Mouse (Mus musculus) neural tube, embryonic 14.5 days (tissue): ENCODE results near the gene Itih2. TPM values are rescaled to one million over a fixed set of nuclear protein-coding genes. Genes with fewer than 3 reads are reported as not detected.

Experiments used
- ATAC-seq: fragments of 200-750 bp; cut with Nextera tagmentation; 2 replicates; pipeline ENCODE4 v1.8.0; 2017; ENCODE audit warnings: low read depth, mild to moderate bottlenecking, moderate TSS enrichment, moderate library complexity
- H3K27ac ChIP-seq: fragments of 300-500 bp; sonication (generic); 2 replicates; pipeline ENCODE4 v1.5.1; 2014; ENCODE audit warnings: low read depth, mild to moderate bottlenecking, control low read depth, low read length, moderate library complexity, mixed read lengths
- H3K27me3 ChIP-seq: fragments of 300-500 bp; sonication (generic); 2 replicates; pipeline ENCODE4 v1.6.1; 2014; ENCODE audit warnings: low read length; ENCODE audit not compliant: control insufficient read depth, insufficient read depth
- H3K36me3 ChIP-seq: fragments of 300-500 bp; sonication (generic); 2 replicates; pipeline ENCODE4 v1.6.1; 2014; ENCODE audit warnings: low read length, mixed read lengths; ENCODE audit not compliant: control insufficient read depth, insufficient read depth
- H3K4me1 ChIP-seq: fragments of 300-500 bp; sonication (generic); 2 replicates; pipeline ENCODE4 v1.6.1; 2014; ENCODE audit warnings: low read length; ENCODE audit not compliant: control insufficient read depth, insufficient read depth
- H3K4me2 ChIP-seq: fragments of 300-500 bp; sonication (generic); 2 replicates; pipeline ENCODE4 v1.6.1; 2014; ENCODE audit warnings: mild to moderate bottlenecking, low read depth, low read length, control low read depth
- H3K4me3 ChIP-seq: fragments of 300-500 bp; sonication (generic); 2 replicates; pipeline ENCODE4 v1.5.1; 2014; ENCODE audit warnings: low read depth, low read length, control low read depth, mixed read lengths
- H3K9ac ChIP-seq: fragments of 300-500 bp; sonication (generic); replicated peaks from 2 replicates; pipeline ENCODE4 v1.6.1; 2014; ENCODE audit warnings: low read depth, mild to moderate bottlenecking, control low read depth, low read length, mixed read lengths
- H3K9me3 ChIP-seq: fragments of 300-500 bp; sonication (generic); 2 replicates; pipeline ENCODE4 v1.6.1; 2016; ENCODE audit warnings: low read length; ENCODE audit not compliant: control insufficient read depth
- WGBS: fragments of 180-500 bp; shearing (Covaris S2); extraction: QIAGEN DNeasy Blood & Tissue Kit; methylation state at CpG from one replicate; pipeline ENCODE4 v1.1.7; 2014; 5-methylcytosine and 5-hydroxymethylcytosine counted together
- polyA plus RNA-seq: library from polyadenylated mRNA; unstranded; fragments of >200 nt; fragmentation: Nextera tagmentation; extraction: Ambion mirVana; gene quantifications from 2 replicates; pipeline ENCODE4 v1.2.1, GENCODE M21; 2014

Gene Itih2
- polyA plus RNA-seq, 1 experiment from 2014 or later: 0.23 TPM

GRCm38 (mm10) chr2:10071751-10072150, 59.4 kb downstream of the Itih2 start:
- Histone ChIP-seq H3K9me3 (no peaks in the 10 kb centered on the region), H3K4me2 (no peak overlapping the region), H3K27me3 (no peaks in the 10 kb centered on the region), H3K36me3 (peaks cover 5% of the 10 kb centered on the region; the same call in 1 of the 2 replicates), H3K4me3 (no peak overlapping the region), H3K4me1 (no peaks in the 10 kb centered on the region), H3K9ac (no peak overlapping the region), H3K27ac (no peak overlapping the region)
- 60% methylated on average over 7 of the region's 7 CpGs for WGBS
- ATAC-seq: no peak

- H3K9ac ChIP-seq: no peak overlapping the region
- 87% methylated on average over 5 of the region's 5 CpGs for WGBS
- H3K36me3 ChIP-seq: peaks cover 58% of the 10 kb centered on the region
- no peaks in the 10 kb centered on the region for H3K4me1 ChIP-seq
- no peak overlapping the region for H3K4me2 ChIP-seq
- H3K27me3 ChIP-seq: no peaks in the 10 kb centered on the region
- no peak for ATAC-seq
- H3K9me3 ChIP-seq: no peaks in the 10 kb centered on the region
- no peak overlapping the region for H3K27ac ChIP-seq
- no peak overlapping the region for H3K4me3 ChIP-seq
These were observed 72.4 kb downstream of the Itih2 start for GRCm38 (mm10) chr2:10058836-10059235.

GRCm38 (mm10) chr2:10051996-10052395, 79.2 kb downstream of the Itih2 start:
- Histone ChIP-seq H3K36me3 (peaks cover 22% of the 10 kb centered on the region), H3K9ac (no peak overlapping the region), H3K27ac (no peak overlapping the region), H3K4me1 (peaks cover 10% of the 10 kb centered on the region), H3K9me3 (no peaks in the 10 kb centered on the region), H3K4me3 (no peak overlapping the region), H3K27me3 (no peaks in the 10 kb centered on the region), H3K4me2 (no peak overlapping the region)
- WGBS: 93% methylated on average over 1 of the region's 1 CpGs
- no peak for ATAC-seq

GRCm38 (mm10) chr2:10050878-10051277, 80.3 kb downstream of the Itih2 start:
- no peaks in the 10 kb centered on the region for H3K9me3 ChIP-seq
- 90% methylated on average over 3 of the region's 3 CpGs for WGBS
- peaks cover 13% of the 10 kb centered on the region for H3K36me3 ChIP-seq
- no peak overlapping the region for H3K9ac ChIP-seq
- H3K4me3 ChIP-seq: no peak overlapping the region
- no peak overlapping the region for H3K4me2 ChIP-seq
- no peak overlapping the region for H3K27ac ChIP-seq
- no peak for ATAC-seq
- H3K4me1 ChIP-seq: peaks cover 11% of the 10 kb centered on the region
- no peaks in the 10 kb centered on the region for H3K27me3 ChIP-seq

- WGBS: 15% methylated on average over 10 of the region's 10 CpGs
- no peak overlapping the region for H3K9ac ChIP-seq
- H3K9me3 ChIP-seq: no peaks in the 10 kb centered on the region
- peak overlapping the region; percentile 89 for H3K4me3 ChIP-seq
- no peaks in the 10 kb centered on the region for H3K27me3 ChIP-seq
- ATAC-seq: no peak
- H3K4me2 ChIP-seq: peak overlapping the region; percentile 85
- H3K36me3 ChIP-seq: no peaks in the 10 kb centered on the region
- no peak overlapping the region for H3K27ac ChIP-seq
- H3K4me1 ChIP-seq: peaks cover 11% of the 10 kb centered on the region
These were observed 81.7 kb downstream of the Itih2 start for GRCm38 (mm10) chr2:10049456-10049855.

GRCm38 (mm10) chr2:10048461-10048860, 82.7 kb downstream of the Itih2 start, which contains the start of gene Taf3:
Taf3 (minus strand) TSS chr2:10048596.
- ATAC-seq: peak; percentile 96
- Histone ChIP-seq H3K9ac (peak within 1 kb of the TSS; percentile 68), H3K4me3 (peak within 1 kb of the TSS; percentile 89), H3K9me3 (no peaks in the 10 kb centered on the region), H3K27me3 (no peaks in the 10 kb centered on the region), H3K36me3 (no peaks in the 10 kb centered on the region), H3K27ac (peak within 1 kb of the TSS; percentile 55), H3K4me2 (peak within 1 kb of the TSS; percentile 85), H3K4me1 (peaks cover 11% of the 10 kb centered on the region)
- WGBS: under 1% methylated on average over 36 of the region's 36 CpGs

- H3K9me3 ChIP-seq: no peaks in the 10 kb centered on the region
- under 1% methylated on average over 46 of the region's 47 CpGs for WGBS
- peak; percentile 82 for ATAC-seq
These were observed 83.3 kb downstream of the Itih2 start for GRCm38 (mm10) chr2:10047758-10048436.

More at GRCm38 (mm10) chr2:10047758-10048436, 83.3 kb downstream of the Itih2 start:
- Histone ChIP-seq H3K27me3 (no peaks in the 10 kb centered on the region), H3K36me3 (no peaks in the 10 kb centered on the region), H3K4me1 (peaks cover 11% of the 10 kb centered on the region), H3K4me3 (peak overlapping the region; percentile 89), H3K27ac (peak overlapping the region; percentile 55), H3K9ac (peak overlapping the region; percentile 68), H3K4me2 (peak overlapping the region; percentile 85)

Other genes starting within 250 kb of the Itih2 start
- gene 9230102O04Rik, start 241.9 kb downstream of the Itih2 start, polyA plus RNA-seq: 0.46 TPM in 1 of 2 replicates, not detected in the other
- gene Gata3, start 241.4 kb downstream of the Itih2 start, polyA plus RNA-seq: 8.7 and 13.3 TPM in 2 replicates
- 14.3 and 14.7 TPM in 2 replicates for gene Taf3, start 82.8 kb downstream of the Itih2 start, polyA plus RNA-seq
- 612 and 652 TPM in 2 replicates for gene Atp5c1, start 50.9 kb downstream of the Itih2 start, polyA plus RNA-seq
- 26.8 and 29.5 TPM in 2 replicates for gene Kin, start 50.8 kb downstream of the Itih2 start, polyA plus RNA-seq
- gene Itih5, start 22.2 kb upstream of the Itih2 start, polyA plus RNA-seq: 1.4 and 9.5 TPM in 2 replicates
- 5.7 and 9.1 TPM in 2 replicates for gene Sfmbt2, start 239.1 kb upstream of the Itih2 start, polyA plus RNA-seq